Mouse (Mus musculus): ENCODE measurements around the gene Hoxa11.

DNA sequence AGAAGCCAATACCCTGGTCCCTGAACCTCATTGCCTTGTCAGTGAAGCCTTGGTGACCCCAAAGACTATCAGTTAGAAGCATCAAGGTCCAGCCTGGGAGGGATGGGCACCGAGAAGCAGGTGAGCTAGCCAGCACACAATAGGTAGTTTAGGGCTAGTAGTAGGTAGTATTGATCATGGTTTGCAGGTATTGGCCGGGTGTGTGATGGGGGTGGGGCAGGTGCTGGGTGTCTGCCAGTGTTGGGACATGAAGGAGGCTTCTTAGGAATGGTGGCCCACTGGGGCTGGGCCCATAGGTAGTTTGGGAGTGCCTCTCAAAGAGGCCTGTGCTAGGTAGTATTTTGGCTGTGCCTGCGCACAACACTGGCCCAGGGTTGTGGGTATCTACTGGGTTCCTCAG lies 30.5 kb downstream of the Hoxa11 start:
- TF ChIP-seq CTCF (conservative IDR thresholded peaks at IDR 0.05; ENCODE audit: low read length) = no peak
- no peak for TF ChIP-seq NANOG (IDR thresholded peaks at IDR 0.05; ENCODE audit: borderline replicate concordance, low read length)
- no peak for TF ChIP-seq POU5F1 (IDR thresholded peaks at IDR 0.05; ENCODE audit: borderline replicate concordance, low read length)

Measured in E14TG2a.4 (cell line).